ENCODE assay signal across 23 mouse cellular contexts in genomic region chr4:108904076-108904475, GRCm38 (mm10). TPM values are rescaled to one million over a fixed set of nuclear protein-coding genes. Genes with fewer than 3 reads are reported as not detected.
"Had no signal": no experiment of that assay in that cellular context is flagged by ENCODE, and none has a peak within 500 bp of the region (broad histone marks: within the 10 kb centered on the region; RNA-seq: fewer than 3 reads in every experiment).

No protein-coding gene starts in this region.

- H3K27me3 ChIP-seq: heart, embryonic 12.5 days; hindbrain, embryonic 13.5 days; hindbrain, embryonic 15.5 days; limb, embryonic 13.5 days; limb, embryonic 15.5 days had no signal

- H3K9ac ChIP-seq: forebrain, postnatal 0 days; heart, embryonic 12.5 days; hindbrain, embryonic 13.5 days; hindbrain, embryonic 15.5 days; limb, embryonic 13.5 days; limb, embryonic 15.5 days; liver, embryonic 12.5 days; liver, embryonic 14.5 days had no signal

- DNase-seq: forebrain, postnatal 0 days; gastrocnemius, postnatal 14 days; gastrocnemius, postnatal 36 days; heart, adult 18-20 months; heart, postnatal 10 days; kidney, adult 11 months; kidney, adult 2 months; kidney, adult 9 months; layer of hippocampus, adult 9-11 months; layer of hippocampus, postnatal 36 days; left cerebral cortex, postnatal 4 days had no signal

- H3K4me3 ChIP-seq: heart, embryonic 10.5 days; heart, embryonic 12.5 days; hindbrain, embryonic 13.5 days; hindbrain, embryonic 15.5 days; limb, embryonic 13.5 days; limb, embryonic 15.5 days; liver, embryonic 12.5 days had no signal

- H3K9me3 ChIP-seq: heart, embryonic 10.5 days; hindbrain, embryonic 13.5 days; hindbrain, embryonic 15.5 days; limb, embryonic 13.5 days; limb, embryonic 15.5 days; liver, embryonic 12.5 days had no signal

- H3K4me2 ChIP-seq: heart, embryonic 12.5 days; hindbrain, embryonic 13.5 days; hindbrain, embryonic 15.5 days; limb, embryonic 13.5 days; limb, embryonic 15.5 days; liver, embryonic 12.5 days had no signal

- H3K4me1 ChIP-seq: limb, embryonic 15.5 days; liver, embryonic 12.5 days had no signal

- H3K27ac ChIP-seq: heart, embryonic 10.5 days; hindbrain, embryonic 13.5 days; hindbrain, embryonic 15.5 days; hindbrain, postnatal 0 days; limb, embryonic 13.5 days; limb, embryonic 15.5 days; liver, embryonic 12.5 days; liver, embryonic 14.5 days had no signal

- ATAC-seq: forebrain, postnatal 0 days; hindbrain, postnatal 0 days; intestine, embryonic 16.5 days; liver, embryonic 12.5 days had no signal

- H3K36me3 ChIP-seq: heart, embryonic 10.5 days; heart, embryonic 12.5 days; hindbrain, embryonic 13.5 days; hindbrain, embryonic 15.5 days; limb, embryonic 13.5 days; limb, embryonic 15.5 days; liver, embryonic 12.5 days had no signal

RNA-seq across cellular contexts. Expression of gene A730015C16Rik, which starts 55.7 kb away (rescaled TPM):
- polyA plus RNA-seq: gonadal fat pad, adult 2 months; kidney, adult 2 months; large intestine, adult 2 months had no signal
